Mouse (Mus musculus): ENCODE results near the gene B4galnt3. TPM values are rescaled to one million over a fixed set of nuclear protein-coding genes. Genes with fewer than 3 reads are reported as not detected.

Gene B4galnt3
- polyA plus RNA-seq, 1 experiment from 2014 or later, result 0.11 TPM

DNA sequence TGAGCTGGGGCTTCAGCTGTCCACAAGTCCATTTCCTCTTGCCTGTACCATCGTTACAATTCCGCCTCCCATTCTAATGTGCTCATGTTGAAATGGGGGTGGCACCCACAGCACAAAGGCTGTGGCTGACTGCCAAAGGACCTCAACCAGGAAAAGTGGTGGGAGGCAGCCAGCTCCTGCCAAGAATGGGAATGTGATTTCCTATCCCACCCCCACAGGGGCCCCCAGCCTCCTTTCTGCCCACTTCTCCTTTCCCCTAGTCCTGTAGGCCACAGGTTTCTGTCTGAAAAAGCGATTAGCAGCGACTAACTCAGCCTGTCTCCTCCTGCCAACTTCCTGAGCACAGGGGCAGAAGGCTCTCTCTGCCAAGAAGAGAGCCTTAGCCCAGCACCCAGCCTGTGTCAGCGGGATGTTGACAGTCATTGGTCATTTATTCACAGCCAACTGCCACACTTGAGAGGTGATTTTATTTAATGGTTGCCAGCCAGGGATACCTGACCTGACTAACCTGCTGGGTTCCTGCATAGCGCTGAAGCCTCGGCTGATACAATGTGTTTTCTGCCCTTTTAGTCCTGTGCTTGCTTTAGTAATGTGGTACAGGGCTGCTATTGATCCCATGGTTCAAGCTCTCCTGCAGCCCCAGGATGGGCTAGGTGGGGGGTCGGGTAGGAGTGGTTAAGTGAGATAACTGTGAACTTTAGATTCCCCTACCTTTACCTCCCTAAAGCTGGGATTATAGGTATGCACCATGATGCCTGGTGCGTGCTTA, 135.0 kb downstream of the B4galnt3 start:
- 56% methylated on average over 9 of the region's 9 CpGs for WGBS
- H3K27ac ChIP-seq (ENCODE audit: low read length), result 0 out of 2 replicates have a peak overlapping the region, but pooled peaks have one; percentile 50
- H3K4me2 ChIP-seq (ENCODE audit: low read length), result no peak overlapping the region
- no peaks in the 10 kb centered on the region for H3K9me3 ChIP-seq (replicated peaks; ENCODE audit: control insufficient read depth, low read length, poor library complexity, severe bottlenecking)
- no peak overlapping the region for H3K4me3 ChIP-seq (ENCODE audit: low read depth, low read length)
- H3K4me1 ChIP-seq (ENCODE audit: control insufficient read depth, insufficient read depth, low read length), result peaks cover 10% of the 10 kb centered on the region; the same call in 1 of the 2 replicates
- H3K9ac ChIP-seq (ENCODE audit: low read depth, low read length), result no peak overlapping the region
- ATAC-seq, result peak; percentile 70
- no peaks in the 10 kb centered on the region for H3K36me3 ChIP-seq (ENCODE audit: control insufficient read depth, insufficient read depth, low read length)
- no peaks in the 10 kb centered on the region for H3K27me3 ChIP-seq (ENCODE audit: control insufficient read depth, insufficient read depth, low read depth, low read length)

DNA sequence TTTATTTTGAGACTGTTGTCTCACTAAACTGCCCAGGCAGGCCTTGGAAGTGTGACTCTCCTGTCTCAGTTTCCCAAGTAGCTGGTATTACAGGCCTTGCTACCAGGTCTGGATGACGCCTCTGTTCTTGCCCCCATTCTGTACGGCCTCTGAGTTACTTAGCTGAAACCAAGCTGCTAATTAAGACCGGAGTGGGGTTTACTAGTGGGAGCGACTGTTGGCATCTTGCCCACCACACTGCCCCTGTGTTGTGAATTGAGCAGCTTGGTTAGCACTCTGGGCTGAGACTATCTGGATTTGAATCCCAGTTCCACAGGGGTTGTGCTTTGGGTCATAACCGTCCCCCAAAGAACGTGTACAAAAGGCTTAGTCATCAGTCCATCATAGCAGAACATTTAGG, 136.9 kb downstream of the B4galnt3 start:
- ATAC-seq, result no peak
- 52% methylated on average over 6 of the region's 6 CpGs for WGBS

DNA sequence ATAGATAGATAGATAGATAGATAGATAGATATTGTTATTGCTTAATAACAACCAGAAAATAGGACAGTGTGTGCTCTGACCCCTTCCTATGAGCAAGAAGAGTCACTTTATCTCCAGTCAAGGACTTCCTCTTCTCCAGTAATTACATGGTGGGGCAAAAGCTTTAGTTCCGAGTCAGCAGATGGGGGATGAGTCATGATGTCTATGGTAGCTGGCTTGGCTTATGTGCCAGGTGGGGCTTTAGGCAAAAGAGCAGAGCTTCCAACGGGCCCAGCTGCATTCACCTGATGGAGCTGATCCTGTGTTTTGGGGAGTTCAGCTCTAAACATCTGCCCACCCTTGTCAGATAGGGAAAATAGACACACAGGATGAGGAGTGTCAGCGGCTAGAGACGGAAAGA, 138.8 kb downstream of the B4galnt3 start:
- no peak overlapping the region for H3K9ac ChIP-seq (ENCODE audit: low read depth, low read length)
- 87% methylated on average over 4 of the region's 4 CpGs for WGBS
- no peak for ATAC-seq
- peaks cover 10% of the 10 kb centered on the region; the same call in 1 of the 2 replicates for H3K4me1 ChIP-seq (ENCODE audit: control insufficient read depth, insufficient read depth, low read length)
- H3K9me3 ChIP-seq (replicated peaks; ENCODE audit: control insufficient read depth, low read length, poor library complexity, severe bottlenecking), result no peaks in the 10 kb centered on the region
- no peak overlapping the region for H3K4me2 ChIP-seq (ENCODE audit: low read length)
- H3K27me3 ChIP-seq (ENCODE audit: control insufficient read depth, insufficient read depth, low read depth, low read length), result no peaks in the 10 kb centered on the region
- no peak overlapping the region for H3K27ac ChIP-seq (ENCODE audit: low read length)
- H3K36me3 ChIP-seq (ENCODE audit: control insufficient read depth, insufficient read depth, low read length), result no peaks in the 10 kb centered on the region
- no peak overlapping the region for H3K4me3 ChIP-seq (ENCODE audit: low read depth, low read length)

More for the DNA sequence above, 136.9 kb downstream of the B4galnt3 start:
- no peaks in the 10 kb centered on the region for H3K27me3 ChIP-seq (ENCODE audit: control insufficient read depth, insufficient read depth, low read depth, low read length)
- H3K36me3 ChIP-seq (ENCODE audit: control insufficient read depth, insufficient read depth, low read length), result no peaks in the 10 kb centered on the region
- H3K9me3 ChIP-seq (replicated peaks; ENCODE audit: control insufficient read depth, low read length, poor library complexity, severe bottlenecking), result no peaks in the 10 kb centered on the region
- H3K9ac ChIP-seq (ENCODE audit: low read depth, low read length), result no peak overlapping the region
- H3K27ac ChIP-seq (ENCODE audit: low read length), result no peak overlapping the region
- H3K4me2 ChIP-seq (ENCODE audit: low read length), result no peak overlapping the region
- no peak overlapping the region for H3K4me3 ChIP-seq (ENCODE audit: low read depth, low read length)
- peaks cover 10% of the 10 kb centered on the region; the same call in 1 of the 2 replicates for H3K4me1 ChIP-seq (ENCODE audit: control insufficient read depth, insufficient read depth, low read length)

- Histone ChIP-seq H3K4me3 (ENCODE audit: low read depth, low read length) (no peak overlapping the region), H3K27ac (ENCODE audit: low read length) (no peak overlapping the region), H3K4me2 (ENCODE audit: low read length) (no peak overlapping the region), H3K36me3 (ENCODE audit: control insufficient read depth, insufficient read depth, low read length) (no peaks in the 10 kb centered on the region), H3K27me3 (ENCODE audit: control insufficient read depth, insufficient read depth, low read depth, low read length) (no peaks in the 10 kb centered on the region), H3K4me1 (ENCODE audit: control insufficient read depth, insufficient read depth, low read length) (peaks cover 10% of the 10 kb centered on the region; the same call in 1 of the 2 replicates), H3K9ac (ENCODE audit: low read depth, low read length) (no peak overlapping the region), H3K9me3 (replicated peaks; ENCODE audit: control insufficient read depth, low read length, poor library complexity, severe bottlenecking) (no peaks in the 10 kb centered on the region)
- ATAC-seq, result no peak
- WGBS, result 57% methylated on average over 5 of the region's 5 CpGs
These were observed 139.6 kb downstream of the B4galnt3 start for GRCm38 (mm10) chr6:120154526-120155309.

Other genes starting within 250 kb of the B4galnt3 start
- gene Ninj2, start 201.2 kb downstream of the B4galnt3 start, polyA plus RNA-seq (2015; fragmentation: Nextera tagmentation; extraction: Ambion mirVana), result not detected in 2 replicates
- gene D330020A13Rik, start 195 bp downstream of the B4galnt3 start, polyA plus RNA-seq (2015; fragmentation: Nextera tagmentation; extraction: Ambion mirVana), result not detected in 2 replicates
- 32.0 and 37.8 TPM in 2 replicates for gene Kdm5a, start 69.6 kb upstream of the B4galnt3 start, polyA plus RNA-seq (2015; fragmentation: Nextera tagmentation; extraction: Ambion mirVana)
- 10.5 and 11.3 TPM in 2 replicates for gene Ccdc77, start 69.8 kb upstream of the B4galnt3 start, polyA plus RNA-seq (2015; fragmentation: Nextera tagmentation; extraction: Ambion mirVana)
- gene Il17ra, start 168.7 kb upstream of the B4galnt3 start, polyA plus RNA-seq (2015; fragmentation: Nextera tagmentation; extraction: Ambion mirVana), result 2.3 and 3.5 TPM in 2 replicates
- 2.6 and 2.9 TPM in 2 replicates for gene Tmem121b, start 199.2 kb upstream of the B4galnt3 start, polyA plus RNA-seq (2015; fragmentation: Nextera tagmentation; extraction: Ambion mirVana)
- gene Hdhd5, start 236.8 kb upstream of the B4galnt3 start, polyA plus RNA-seq (2015; fragmentation: Nextera tagmentation; extraction: Ambion mirVana), result 14.6 and 15.0 TPM in 2 replicates